Mouse (Mus musculus) MN1 (cell line): ENCODE data around the gene Gjb3.
A peak's percentile ranks its signal among the peaks of the same experiment; 100 is the strongest.

Experiments used
- DNase-seq: peaks from one replicate; pipeline ENCODE4 v3.0.0-alpha.2; 2016; ENCODE audit warnings: low spot score

Gjb3 gene

GRCm38 (mm10) chr4:127330181-127331100, at the start of gene Gjb3:
Gene Gjb3 (minus strand): TSS chr4:127330844.
- no peak for DNase-seq

- no peak for DNase-seq
Observed at GRCm38 (mm10) chr4:127377344-127377743, 46.7 kb upstream of the Gjb3 start.

GRCm38 (mm10) chr4:127375541-127376177, 45.0 kb upstream of the Gjb3 start:
- no peak for DNase-seq

GRCm38 (mm10) chr4:127374645-127375044, 44.0 kb upstream of the Gjb3 start:
- DNase-seq: no peak

GRCm38 (mm10) chr4:127373491-127373890, 42.8 kb upstream of the Gjb3 start:
- DNase-seq: peak; percentile 14

GRCm38 (mm10) chr4:127371546-127371945, 40.9 kb upstream of the Gjb3 start:
- peak; percentile 20 for DNase-seq

GRCm38 (mm10) chr4:127370447-127370846, 39.8 kb upstream of the Gjb3 start:
- no peak for DNase-seq

- peak; percentile 65 for DNase-seq
Observed at GRCm38 (mm10) chr4:127368379-127368973, 37.8 kb upstream of the Gjb3 start.

- DNase-seq: no peak
Observed at GRCm38 (mm10) chr4:127365834-127366233, 35.2 kb upstream of the Gjb3 start.

- no peak for DNase-seq
Observed at GRCm38 (mm10) chr4:127365433-127365832, 34.8 kb upstream of the Gjb3 start.

- DNase-seq: no peak
Observed at GRCm38 (mm10) chr4:127364431-127364830, 33.8 kb upstream of the Gjb3 start.

GRCm38 (mm10) chr4:127363331-127363730, 32.7 kb upstream of the Gjb3 start:
- no peak for DNase-seq

- DNase-seq: no peak
Observed at GRCm38 (mm10) chr4:127362520-127362919, 31.9 kb upstream of the Gjb3 start.

- DNase-seq: no peak
Observed at GRCm38 (mm10) chr4:127358018-127358417, 27.4 kb upstream of the Gjb3 start, which contains the start of gene Gjb5. Gene Gjb5 (minus strand): TSS chr4:127358181.

GRCm38 (mm10) chr4:127354506-127355485, 24.2 kb upstream of the Gjb3 start:
- no peak for DNase-seq

GRCm38 (mm10) chr4:127353951-127354438, 23.4 kb upstream of the Gjb3 start, which contains the start of gene Gjb4:
Gene Gjb4 (minus strand): TSS chr4:127354081.
- DNase-seq: no peak

- DNase-seq: no peak
Observed at GRCm38 (mm10) chr4:127352594-127352993, 21.9 kb upstream of the Gjb3 start.

- no peak for DNase-seq
Observed at GRCm38 (mm10) chr4:127349560-127350300, 19.1 kb upstream of the Gjb3 start.

- DNase-seq: no peak
Observed at GRCm38 (mm10) chr4:127345000-127345399, 14.4 kb upstream of the Gjb3 start.

GRCm38 (mm10) chr4:127341372-127341771, 10.7 kb upstream of the Gjb3 start:
- DNase-seq: no peak

- no peak for DNase-seq
Observed at GRCm38 (mm10) chr4:127337668-127338067, 7.0 kb upstream of the Gjb3 start.
